Mouse (Mus musculus): ENCODE measurements around the gene Sez6l.

Gene Sez6l

GRCm38 (mm10) chr5:112584155-112584769, 7.3 kb upstream of the Sez6l start:
- no peak for DNase-seq

GRCm38 (mm10) chr5:112583304-112583703, 6.3 kb upstream of the Sez6l start:
- DNase-seq, result peak; percentile 24

GRCm38 (mm10) chr5:112577750-112578149, 765 bp upstream of the Sez6l start:
- DNase-seq, result no peak

GRCm38 (mm10) chr5:112576361-112576992, 508 bp downstream of the Sez6l start:
- no peak for DNase-seq

- DNase-seq, result peak; percentile 39
Observed at GRCm38 (mm10) chr5:112575151-112575915, 1.7 kb downstream of the Sez6l start.

GRCm38 (mm10) chr5:112573916-112574315, 3.1 kb downstream of the Sez6l start:
- DNase-seq, result peak; percentile 66

- no peak for DNase-seq
Observed at GRCm38 (mm10) chr5:112572217-112572616, 4.8 kb downstream of the Sez6l start.

- no peak for DNase-seq
Observed at GRCm38 (mm10) chr5:112565489-112565888, 11.5 kb downstream of the Sez6l start.

GRCm38 (mm10) chr5:112565083-112565482, 11.9 kb downstream of the Sez6l start:
- no peak for DNase-seq

GRCm38 (mm10) chr5:112560869-112561499, 16.0 kb downstream of the Sez6l start:
- DNase-seq, result no peak

- no peak for DNase-seq
Observed at GRCm38 (mm10) chr5:112560139-112560538, 16.8 kb downstream of the Sez6l start.

- DNase-seq, result no peak
Observed at GRCm38 (mm10) chr5:112557396-112557795, 19.6 kb downstream of the Sez6l start.

- DNase-seq, result no peak
Observed at GRCm38 (mm10) chr5:112556640-112557039, 20.3 kb downstream of the Sez6l start.

- DNase-seq, result no peak
Observed at GRCm38 (mm10) chr5:112554508-112554907, 22.5 kb downstream of the Sez6l start.

- no peak for DNase-seq
Observed at GRCm38 (mm10) chr5:112552786-112553185, 24.2 kb downstream of the Sez6l start.

GRCm38 (mm10) chr5:112551975-112552728, 24.8 kb downstream of the Sez6l start:
- peak; percentile 73 for DNase-seq

- DNase-seq, result peak; percentile 83
Observed at GRCm38 (mm10) chr5:112548846-112549620, 28.0 kb downstream of the Sez6l start.

GRCm38 (mm10) chr5:112546771-112547170, 30.2 kb downstream of the Sez6l start:
- no peak for DNase-seq

GRCm38 (mm10) chr5:112538295-112538694, 38.7 kb downstream of the Sez6l start:
- DNase-seq, result no peak

GRCm38 (mm10) chr5:112535868-112536267, 41.1 kb downstream of the Sez6l start:
- no peak for DNase-seq

GRCm38 (mm10) chr5:112534146-112534545, 42.8 kb downstream of the Sez6l start:
- DNase-seq, result no peak

All from lung, postnatal 10 days (tissue).